Mouse (Mus musculus): ENCODE measurements around the gene Faap24. TPM values are rescaled to one million over a fixed set of nuclear protein-coding genes. Genes with fewer than 3 reads are reported as not detected.

Faap24 gene
- polyA plus RNA-seq, 1 experiment from 2014 or later = 14.9 TPM

Other genes starting within 250 kb of the Faap24 start
- 24.1 and 25.6 TPM in 2 replicates for gene Slc7a10, start 210.5 kb downstream of the Faap24 start, polyA plus RNA-seq (2015; fragmentation: Nextera tagmentation; extraction: Ambion mirVana)
- 22.7 and 28.2 TPM in 2 replicates for gene Lrp3, start 181.3 kb downstream of the Faap24 start, polyA plus RNA-seq (2015; fragmentation: Nextera tagmentation; extraction: Ambion mirVana)
- gene Gpatch1, start 78.4 kb downstream of the Faap24 start, polyA plus RNA-seq (2015; fragmentation: Nextera tagmentation; extraction: Ambion mirVana) = 18.8 and 19.3 TPM in 2 replicates
- 4.6 and 9.2 TPM in 2 replicates for gene Rhpn2, start 62.7 kb downstream of the Faap24 start, polyA plus RNA-seq (2015; fragmentation: Nextera tagmentation; extraction: Ambion mirVana)
- gene Cep89, start 199 bp upstream of the Faap24 start, polyA plus RNA-seq (2015; fragmentation: Nextera tagmentation; extraction: Ambion mirVana) = 28.4 and 35.1 TPM in 2 replicates
- gene Slc7a9, start 52.0 kb upstream of the Faap24 start, polyA plus RNA-seq (2015; fragmentation: Nextera tagmentation; extraction: Ambion mirVana) = 1.3 TPM in 1 of 2 replicates, not detected in the other
- 0.59 and 0.87 TPM in 2 replicates for gene Tdrd12, start 140.9 kb upstream of the Faap24 start, polyA plus RNA-seq (2015; fragmentation: Nextera tagmentation; extraction: Ambion mirVana)
- gene Nudt19, start 159.5 kb upstream of the Faap24 start, polyA plus RNA-seq (2015; fragmentation: Nextera tagmentation; extraction: Ambion mirVana) = 114 and 123 TPM in 2 replicates
- 0.14 and 0.17 TPM in 2 replicates for gene Rgs9bp, start 188.7 kb upstream of the Faap24 start, polyA plus RNA-seq (2015; fragmentation: Nextera tagmentation; extraction: Ambion mirVana)
- gene Ankrd27, start 189.4 kb upstream of the Faap24 start, polyA plus RNA-seq (2015; fragmentation: Nextera tagmentation; extraction: Ambion mirVana) = 16.8 and 21.3 TPM in 2 replicates